Mouse (Mus musculus) heart, postnatal 0 days (tissue): Measurements from ENCODE around the gene Nup153. TPM values are rescaled to one million over a fixed set of nuclear protein-coding genes. Genes with fewer than 3 reads are reported as not detected.

ENCODE experiments used
- ATAC-seq: fragments of 200-750 bp; cut with Nextera tagmentation; 2 replicates; pipeline ENCODE4 v1.8.0; 2017; ENCODE audit warnings: low read depth, moderate number of reproducible peaks, moderate library complexity; ENCODE audit not compliant: insufficient read depth
- DNase-seq: peaks from one replicate; pipeline ENCODE4 v3.0.0-alpha.2; 2016; ENCODE audit warnings: low spot score
- H3K27ac ChIP-seq: fragments of 300-500 bp; sonication (generic); 2 replicates; pipeline ENCODE4 v1.5.1; 2014; ENCODE audit warnings: low read depth, mild to moderate bottlenecking
- H3K27me3 ChIP-seq: fragments of 300-500 bp; sonication (generic); 2 replicates; pipeline ENCODE4 v1.6.1; 2014; ENCODE audit warnings: low read length, mixed read lengths; ENCODE audit not compliant: control insufficient read depth, insufficient read depth
- H3K36me3 ChIP-seq: fragments of 300-500 bp; sonication (generic); replicated peaks from 2 replicates; pipeline ENCODE4 v1.6.1; 2014; ENCODE audit warnings: low read length, mixed read lengths; ENCODE audit not compliant: control insufficient read depth, insufficient read depth
- H3K4me1 ChIP-seq: fragments of 300-500 bp; sonication (generic); 2 replicates; pipeline ENCODE4 v1.6.1; 2014; ENCODE audit warnings: antibody characterized with exemption; ENCODE audit not compliant: control insufficient read depth, insufficient read depth
- H3K4me2 ChIP-seq: fragments of 300-500 bp; sonication (generic); 2 replicates; pipeline ENCODE4 v1.6.1; 2014; ENCODE audit warnings: low read depth, mild to moderate bottlenecking, low read length, moderate library complexity
- H3K4me3 ChIP-seq: fragments of 300-500 bp; sonication (generic); 2 replicates; pipeline ENCODE4 v1.5.1; 2014; ENCODE audit warnings: low read depth, low read length
- H3K9ac ChIP-seq: fragments of 300-500 bp; sonication (generic); replicated peaks from 2 replicates; pipeline ENCODE4 v1.6.1; 2014; ENCODE audit warnings: low read depth, low read length, mixed read lengths
- H3K9me3 ChIP-seq: fragments of 300-500 bp; sonication (generic); replicated peaks from 2 replicates; pipeline ENCODE4 v1.6.1; 2016; ENCODE audit warnings: low read length; ENCODE audit not compliant: control insufficient read depth
- CTCF ChIP-seq: IDR thresholded peaks from 2 replicates; pipeline ENCODE4 v1.5.1; 2016; ENCODE audit warnings: antibody characterized with exemption, control low read depth, low read depth
- EP300 ChIP-seq: IDR thresholded peaks from 2 replicates; pipeline ENCODE4 v1.6.1; 2016; ENCODE audit warnings: antibody characterized with exemption, low read depth
- WGBS: fragments of 180-500 bp; shearing (Covaris S2); extraction: QIAGEN DNeasy Blood & Tissue Kit; methylation state at CpG from one replicate; pipeline ENCODE4 v1.1.7; 2014; 5-methylcytosine and 5-hydroxymethylcytosine counted together
- polyA plus RNA-seq: library from polyadenylated mRNA; unstranded; fragments of >200 nt; fragmentation: Nextera tagmentation; extraction: Ambion mirVana; gene quantifications from 2 replicates; pipeline ENCODE4 v1.2.1, GENCODE M21; 2015
- total RNA-seq: library from RNA; depleted of rRNA; stranded (reverse); fragments of >200 nt; gene quantifications from 2 replicates; pipeline ENCODE4 v1.2.3, GENCODE M21; 2014; ENCODE audit warnings: low replicate concordance

The Nup153 gene
- total and polyA plus RNA-seq, 2 experiments from 2014 or later = 5.3 to 26.6 TPM

- TF ChIP-seq CTCF = no peak
- TF ChIP-seq EP300 = no peak
- Histone ChIP-seq H3K9me3 (no peaks in the 10 kb centered on the region), H3K27me3 (no peaks in the 10 kb centered on the region), H3K4me1 (peaks cover 15% of the 10 kb centered on the region), H3K27ac (peak overlapping the region; percentile 97), H3K9ac (peak overlapping the region; percentile 47), H3K4me3 (peak overlapping the region; percentile 69), H3K36me3 (no peaks in the 10 kb centered on the region), H3K4me2 (peak overlapping the region; percentile 95)
- ATAC-seq (no peak), DNase-seq (no peak)
- 21% methylated on average over 5 of the region's 5 CpGs for WGBS
Measured at GRCm38 (mm10) chr13:46728411-46728810, 671 bp upstream of the Nup153 start.

DNA sequence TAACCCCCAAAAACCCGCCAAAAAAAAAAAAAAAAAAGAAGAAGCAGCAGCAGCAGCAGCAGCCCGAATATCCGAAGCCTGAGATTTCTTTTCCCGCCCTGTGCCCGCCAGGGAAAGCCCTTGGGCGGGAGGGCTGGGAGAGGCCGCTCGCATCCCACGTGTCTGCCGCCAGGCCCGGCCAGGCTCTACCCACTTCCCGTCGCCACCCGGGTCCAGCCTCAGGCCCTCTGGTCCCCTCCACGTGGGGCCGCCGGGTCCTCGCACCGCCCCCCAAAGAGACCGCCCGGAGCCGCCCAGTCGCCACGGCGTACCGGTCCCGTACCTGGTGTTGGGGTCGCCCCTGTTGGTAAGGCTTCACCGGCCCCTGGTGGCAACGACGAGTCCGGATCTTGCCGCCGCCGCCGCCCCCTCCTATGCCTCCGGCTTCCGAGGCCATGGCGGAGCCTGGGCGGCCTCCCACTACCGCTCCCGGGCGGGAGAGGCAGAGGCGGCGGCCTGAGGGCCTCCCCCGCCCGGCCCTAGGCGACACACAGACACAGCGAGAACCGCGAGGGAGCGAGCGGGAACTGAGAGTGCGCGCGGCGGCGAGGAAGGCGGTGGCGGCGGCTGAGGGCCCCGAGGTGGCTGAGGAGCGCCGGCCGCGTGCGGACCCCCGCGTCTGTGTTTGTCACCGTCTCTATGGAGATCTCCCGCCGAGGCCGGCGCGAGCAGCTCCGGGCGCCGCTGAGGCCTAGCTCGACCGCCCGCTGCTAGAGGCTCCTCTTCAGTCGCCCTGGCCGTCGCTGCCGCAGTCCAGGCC is 503 bp downstream of the Nup153 start:
- Histone ChIP-seq H3K27ac (peak overlapping the region; percentile 97), H3K9ac (peak overlapping the region; percentile 88), H3K9me3 (no peaks in the 10 kb centered on the region), H3K4me2 (peak overlapping the region; percentile 95), H3K4me3 (peak overlapping the region; percentile 69), H3K27me3 (no peaks in the 10 kb centered on the region), H3K4me1 (peaks cover 15% of the 10 kb centered on the region), H3K36me3 (no peaks in the 10 kb centered on the region)
- ATAC-seq (peak; percentile 71), DNase-seq (peak; percentile 59)
- TF ChIP-seq EP300 = no peak
- TF ChIP-seq CTCF = no peak
- under 1% methylated on average over 67 of the region's 85 CpGs for WGBS

- DNase-seq (peak; percentile 39), ATAC-seq (no peak)
- Histone ChIP-seq H3K27ac (peak overlapping the region; percentile 97), H3K9ac (peak overlapping the region; percentile 88), H3K4me3 (peak overlapping the region; percentile 69), H3K27me3 (no peaks in the 10 kb centered on the region), H3K36me3 (no peaks in the 10 kb centered on the region), H3K4me1 (peaks cover 15% of the 10 kb centered on the region), H3K9me3 (no peaks in the 10 kb centered on the region), H3K4me2 (peak overlapping the region; percentile 95)
- TF ChIP-seq EP300 (no peak), CTCF (no peak)
- under 1% methylated on average over 30 of the region's 30 CpGs for WGBS
Measured at GRCm38 (mm10) chr13:46726288-46727037, 1.3 kb downstream of the Nup153 start.

DNA sequence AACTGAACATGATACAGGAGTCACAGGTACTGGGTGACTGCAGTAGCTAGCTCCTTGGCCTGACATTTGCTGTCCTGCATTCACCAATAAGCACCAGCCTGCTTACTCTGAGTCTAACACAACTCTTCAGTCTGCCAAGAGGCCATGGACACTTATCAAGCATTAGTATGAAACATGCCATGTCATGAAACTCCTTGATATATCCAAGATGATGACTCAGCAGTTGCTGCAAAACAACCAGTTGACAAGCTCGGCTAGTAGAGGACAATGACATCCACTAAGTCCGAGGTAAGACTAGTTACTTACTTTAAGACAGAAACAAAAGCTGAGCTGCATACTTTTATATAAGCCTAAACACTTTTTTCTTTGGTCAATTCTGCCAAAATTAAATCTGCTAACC is 2.5 kb downstream of the Nup153 start:
- Histone ChIP-seq H3K27me3 (no peaks in the 10 kb centered on the region), H3K4me3 (no peak overlapping the region), H3K9me3 (no peaks in the 10 kb centered on the region), H3K27ac (no peak overlapping the region), H3K9ac (0 out of 2 replicates have a peak overlapping the region, but pooled peaks have one; percentile 9), H3K36me3 (no peaks in the 10 kb centered on the region), H3K4me1 (peaks cover 15% of the 10 kb centered on the region), H3K4me2 (peak overlapping the region; percentile 95; the same call in 1 of the 2 replicates)
- 12% methylated on average over 2 of the region's 2 CpGs for WGBS
- peak; percentile 47 for DNase-seq
- TF ChIP-seq EP300 (no peak), CTCF (no peak)
- ATAC-seq = no peak

- Histone ChIP-seq H3K4me3 (no peak overlapping the region), H3K4me1 (peaks cover 15% of the 10 kb centered on the region)
- ATAC-seq = no peak
Measured at GRCm38 (mm10) chr13:46724371-46724770, 3.4 kb downstream of the Nup153 start.

More at GRCm38 (mm10) chr13:46724371-46724770, 3.4 kb downstream of the Nup153 start:
- Histone ChIP-seq H3K9ac (no peak overlapping the region), H3K27ac (no peak overlapping the region), H3K9me3 (no peaks in the 10 kb centered on the region), H3K4me2 (no peak overlapping the region), H3K27me3 (no peaks in the 10 kb centered on the region), H3K36me3 (no peaks in the 10 kb centered on the region)
- peak; percentile 48 for DNase-seq
- TF ChIP-seq EP300 (no peak), CTCF (peak; percentile 46)
